Mouse (Mus musculus) naive thymus-derived CD4-positive, alpha-beta T cell, adult 5 months (primary cell): ENCODE results near the gene Hist1h2bh. TPM values are rescaled to one million over a fixed set of nuclear protein-coding genes. Genes with fewer than 3 reads are reported as not detected.

Source experiments
- polyA plus RNA-seq: library from polyadenylated mRNA; unstranded; fragments of 100-300 nt; shearing (Covaris generic); gene quantifications from one replicate; pipeline ENCODE4 v1.2.1, GENCODE M21; 2017

Hist1h2bh gene
- polyA plus RNA-seq, 1 experiment from 2014 or later, result 0.42 TPM

Other genes starting within 250 kb of the Hist1h2bh start
- gene Zfp322a, start 174.2 kb downstream of the Hist1h2bh start, polyA plus RNA-seq, result 10.4 TPM
- gene Abt1, start 119.5 kb downstream of the Hist1h2bh start, polyA plus RNA-seq, result 18.0 TPM
- gene Btn1a1, start 77.5 kb downstream of the Hist1h2bh start, polyA plus RNA-seq, result not detected
- gene Btn2a2, start 54.5 kb downstream of the Hist1h2bh start, polyA plus RNA-seq, result not detected
- gene Hist1h4h, start 12.3 kb downstream of the Hist1h2bh start, polyA plus RNA-seq, result 6.2 TPM
- gene Hist1h2af, start 9.5 kb downstream of the Hist1h2bh start, polyA plus RNA-seq, result not detected
- gene Hist1h3g, start 8.0 kb downstream of the Hist1h2bh start, polyA plus RNA-seq, result not detected
- 1.5 TPM for gene Hist1h3f, start 660 bp upstream of the Hist1h2bh start, polyA plus RNA-seq
- gene Hist1h4f, start 8.3 kb upstream of the Hist1h2bh start, polyA plus RNA-seq, result not detected
- 0.37 TPM for gene Hist1h1d, start 9.9 kb upstream of the Hist1h2bh start, polyA plus RNA-seq
- 5.2 TPM for gene Hist1h3e, start 19.0 kb upstream of the Hist1h2bh start, polyA plus RNA-seq
- 1.9 TPM for gene Hist1h2ae, start 27.8 kb upstream of the Hist1h2bh start, polyA plus RNA-seq
- gene Hist1h2bg, start 28.0 kb upstream of the Hist1h2bh start, polyA plus RNA-seq, result 1.2 TPM
- not detected for gene Hist1h2bf, start 30.8 kb upstream of the Hist1h2bh start, polyA plus RNA-seq
- not detected for gene Hist1h2ad, start 31.0 kb upstream of the Hist1h2bh start, polyA plus RNA-seq
- gene Hist1h3d, start 32.4 kb upstream of the Hist1h2bh start, polyA plus RNA-seq, result 0.40 TPM
- 19.6 TPM for gene Hist1h4d, start 38.2 kb upstream of the Hist1h2bh start, polyA plus RNA-seq
- gene Hist1h2be, start 77.7 kb upstream of the Hist1h2bh start, polyA plus RNA-seq, result 1.4 TPM
- gene Hist1h1e, start 79.2 kb upstream of the Hist1h2bh start, polyA plus RNA-seq, result 7.9 TPM
- 2.4 TPM for gene Hist1h2ac, start 140.6 kb upstream of the Hist1h2bh start, polyA plus RNA-seq
- 9.8 TPM for gene Hist1h2bc, start 140.8 kb upstream of the Hist1h2bh start, polyA plus RNA-seq
- not detected for gene Hist1h1t, start 152.4 kb upstream of the Hist1h2bh start, polyA plus RNA-seq
- 9.2 TPM for gene Hist1h4c, start 155.1 kb upstream of the Hist1h2bh start, polyA plus RNA-seq
- not detected for gene Hfe, start 167.5 kb upstream of the Hist1h2bh start, polyA plus RNA-seq
- gene Hist1h1c, start 195.4 kb upstream of the Hist1h2bh start, polyA plus RNA-seq, result 41.7 TPM
- not detected for gene Hist1h3c, start 202.2 kb upstream of the Hist1h2bh start, polyA plus RNA-seq
- gene Hist1h2bb, start 203.3 kb upstream of the Hist1h2bh start, polyA plus RNA-seq, result not detected
- 1.9 TPM for gene Hist1h2ab, start 207.7 kb upstream of the Hist1h2bh start, polyA plus RNA-seq
- gene Hist1h3b, start 208.9 kb upstream of the Hist1h2bh start, polyA plus RNA-seq, result not detected
- 7.2 TPM for gene Hist1h4b, start 213.6 kb upstream of the Hist1h2bh start, polyA plus RNA-seq
- 1.1 TPM for gene Hist1h4a, start 217.8 kb upstream of the Hist1h2bh start, polyA plus RNA-seq
- 5.4 TPM for gene Hist1h3a, start 219.0 kb upstream of the Hist1h2bh start, polyA plus RNA-seq
- gene Hist1h1a, start 220.3 kb upstream of the Hist1h2bh start, polyA plus RNA-seq, result not detected
- not detected for gene Trim38, start 226.5 kb upstream of the Hist1h2bh start, polyA plus RNA-seq